Mouse (Mus musculus): ENCODE measurements at regions not wholly inside any gene's neighbourhood (a gene's known extent, or its start where the extent isn't known, plus 50 kb on each side); places are given as distances from the start of the nearest gene placed in this dataset.

GRCm38 (mm10) chr12:73415856-73416366 is 129.3 kb downstream of the Slc38a6 start:
- no peak for TF ChIP-seq POLR2A (IDR thresholded peaks at IDR 0.05; ENCODE audit: borderline replicate concordance, low read depth, low read length)
- no peak for TF ChIP-seq CTCF (IDR thresholded peaks at IDR 0.05; ENCODE audit: low read depth, low read length)

Measured in bone marrow macrophage, adult 2 months (primary cell).